Mouse (Mus musculus) C2C12 (cell line): ENCODE measurements around the gene A730061H03Rik. TPM values are rescaled to one million over a fixed set of nuclear protein-coding genes. Genes with fewer than 3 reads are reported as not detected.

Experiments used
- H3K27me3 ChIP-seq: one replicate; pipeline ENCODE4 v1.6.1; 2011; ENCODE audit not compliant: control insufficient read depth, insufficient read depth, insufficient read length
- H3K36me3 ChIP-seq: one replicate; pipeline ENCODE4 v1.6.1; 2011; ENCODE audit not compliant: control insufficient read depth, insufficient read depth
- H3K4me3 ChIP-seq: one replicate; pipeline ENCODE4 v1.5.1; 2011; ENCODE audit warnings: mild to moderate bottlenecking, control low read depth; ENCODE audit not compliant: poor library complexity, insufficient read depth, severe bottlenecking
- H3K79me2 ChIP-seq: one replicate; pipeline ENCODE4 v1.6.1; 2011; ENCODE audit not compliant: control insufficient read depth, insufficient read depth
- H3K79me3 ChIP-seq: one replicate; pipeline ENCODE4 v1.6.1; 2011; ENCODE audit warnings: low read depth, control low read depth
- H3ac ChIP-seq: one replicate; pipeline ENCODE3; 2011; ENCODE audit warnings: low read depth; ENCODE audit not compliant: control insufficient read depth, insufficient read length
- CEBPB ChIP-seq: IDR thresholded peaks from one replicate; pipeline ENCODE4 v1.6.1; 2011; ENCODE audit warnings: low read depth, mild to moderate bottlenecking, control low read depth, moderate library complexity
- CTCF ChIP-seq: IDR thresholded peaks from one replicate; pipeline ENCODE4 v1.5.1; 2011; ENCODE audit not compliant: control insufficient read depth, insufficient read depth, insufficient read length
- FOSL1 ChIP-seq: IDR thresholded peaks from one replicate; pipeline ENCODE4 v1.8.0; 2011; ENCODE audit warnings: mild to moderate bottlenecking, low read length; ENCODE audit not compliant: poor library complexity, insufficient read depth, severe bottlenecking
- MAX ChIP-seq: IDR thresholded peaks from one replicate; pipeline ENCODE4 v1.6.1; 2011; ENCODE audit warnings: mild to moderate bottlenecking, control low read depth
- MYOD1 ChIP-seq: IDR thresholded peaks from one replicate; pipeline ENCODE4 v1.6.1; 2011; ENCODE audit warnings: low read depth; ENCODE audit not compliant: control insufficient read depth, insufficient read length
- MYOG ChIP-seq: IDR thresholded peaks from one replicate; pipeline ENCODE4 v1.6.1; 2011; ENCODE audit not compliant: control insufficient read depth, insufficient read length; ENCODE audit errors: extremely low read depth
- USF1 ChIP-seq: IDR thresholded peaks from one replicate; pipeline ENCODE4 v1.6.1; 2011; ENCODE audit warnings: low read depth, mild to moderate bottlenecking, control low read depth, moderate library complexity
- polyA plus RNA-seq: library from polyadenylated mRNA; unstranded; fragments of >200 nt; fragmentation: generic; extraction: Trizol; gene quantifications from one replicate; pipeline ENCODE4 v1.2.1, GENCODE M21; 2012; ENCODE audit warnings: missing spikeins

A730061H03Rik gene
- polyA plus RNA-seq, 1 experiment: 0.16 TPM

GRCm38 (mm10) chr14:55540067-55540786 lies 20.0 kb downstream of the A730061H03Rik start, which contains the start of gene Pck2:
Pck2 (plus strand) TSS chr14:55540266.
- TF ChIP-seq CEBPB (no peak), MAX (peak; percentile 66)
- Histone ChIP-seq H3K79me2 (peaks cover 20% of the 10 kb centered on the region), H3K79me3 (no peaks in the 10 kb centered on the region), H3K36me3 (peaks cover 20% of the 10 kb centered on the region), H3K27me3 (no peaks in the 10 kb centered on the region), H3K4me3 (peak within 1 kb of the TSS; percentile 50), H3ac (peak within 1 kb of the TSS; percentile 81)

DNA sequence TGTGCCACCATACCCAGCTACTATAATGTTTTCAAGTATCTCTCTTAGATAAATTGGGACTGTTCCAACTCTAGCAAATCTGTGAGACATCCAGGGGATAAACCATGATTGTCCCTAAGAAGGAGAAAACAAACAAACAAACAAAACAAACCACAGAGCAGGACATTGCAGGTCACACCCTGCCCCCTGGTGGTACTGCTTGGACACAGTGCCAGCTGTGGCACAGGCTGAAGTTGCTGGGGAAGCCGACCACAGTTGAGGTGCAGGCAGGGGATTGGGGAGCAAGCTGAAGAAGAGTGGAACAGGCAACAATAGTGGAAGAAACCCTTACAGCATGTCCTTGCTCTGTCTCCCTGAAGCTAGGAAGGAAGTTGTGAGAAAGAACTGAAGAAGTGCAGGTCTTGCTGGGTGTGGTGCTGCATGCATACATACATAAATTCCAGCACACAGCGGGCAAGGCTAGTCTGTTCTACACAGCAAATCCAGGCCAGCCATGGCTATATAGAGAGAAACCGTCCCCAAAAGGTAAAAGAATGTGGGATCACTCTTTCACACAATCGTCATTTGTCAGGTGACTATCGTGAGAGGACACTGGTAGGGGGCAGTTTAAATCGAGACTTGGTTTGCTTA lies 24.0 kb downstream of the A730061H03Rik start:
- TF ChIP-seq FOSL1 (no peak), CTCF (peak; percentile 72)

DNA sequence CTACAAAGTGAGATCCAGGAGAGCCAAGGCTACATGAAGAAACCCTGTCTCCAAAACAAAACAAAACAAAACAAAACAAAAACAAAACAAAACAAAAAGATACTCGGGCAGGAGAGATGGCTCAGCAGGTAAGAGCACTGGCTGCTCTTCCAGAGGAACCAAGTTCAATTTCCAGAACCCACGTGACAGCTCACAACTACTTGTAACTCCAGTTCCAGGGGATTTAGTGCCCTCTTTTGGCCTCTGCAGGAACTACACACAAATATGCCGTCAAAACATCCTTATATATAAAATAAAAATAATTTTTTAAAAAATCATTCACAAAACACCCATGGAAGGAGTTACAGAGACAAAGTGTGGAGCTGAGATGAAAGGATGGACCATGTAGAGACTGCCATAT lies 32.3 kb downstream of the A730061H03Rik start:
- H3K4me3 ChIP-seq: no peak overlapping the region
- TF ChIP-seq USF1 (peak; percentile 91), MYOG (no peak)
- H3K79me3 ChIP-seq: no peaks in the 10 kb centered on the region
- H3K36me3 ChIP-seq: no peaks in the 10 kb centered on the region
- H3K27me3 ChIP-seq: peaks cover 38% of the 10 kb centered on the region
- H3ac ChIP-seq: no peak overlapping the region
- no peaks in the 10 kb centered on the region for H3K79me2 ChIP-seq

More for the DNA sequence above, 24.0 kb downstream of the A730061H03Rik start:
- Histone ChIP-seq H3ac (no peak overlapping the region), H3K27me3 (peaks cover 16% of the 10 kb centered on the region), H3K4me3 (no peak overlapping the region), H3K36me3 (no peaks in the 10 kb centered on the region), H3K79me2 (peaks cover 8% of the 10 kb centered on the region), H3K79me3 (no peaks in the 10 kb centered on the region)

- H3K36me3 ChIP-seq: no peaks in the 10 kb centered on the region
- H3K27me3 ChIP-seq: peaks cover 41% of the 10 kb centered on the region
- H3K4me3 ChIP-seq: no peak overlapping the region
- no peak for TF ChIP-seq FOSL1
- TF ChIP-seq CTCF: no peak
- TF ChIP-seq USF1: no peak
- no peak for TF ChIP-seq MYOG
- TF ChIP-seq MYOD1: no peak
- TF ChIP-seq MAX: no peak
- no peak for TF ChIP-seq CEBPB
- no peak overlapping the region for H3ac ChIP-seq
- no peaks in the 10 kb centered on the region for H3K79me2 ChIP-seq
- no peaks in the 10 kb centered on the region for H3K79me3 ChIP-seq
Measured at GRCm38 (mm10) chr14:55526674-55527073, 33.5 kb downstream of the A730061H03Rik start.

GRCm38 (mm10) chr14:55524785-55525184 lies 35.4 kb downstream of the A730061H03Rik start, which contains the start of gene Nrl:
Nrl (minus strand) TSS chr14:55524981.
- no peak for TF ChIP-seq MAX
- TF ChIP-seq FOSL1: no peak
- no peak for TF ChIP-seq MYOD1
- no peak for TF ChIP-seq CEBPB
- TF ChIP-seq CTCF: no peak
- TF ChIP-seq USF1: no peak
- no peak for TF ChIP-seq MYOG
- no peaks in the 10 kb centered on the region for H3K79me3 ChIP-seq
- peaks cover 49% of the 10 kb centered on the region for H3K27me3 ChIP-seq
- H3K79me2 ChIP-seq: no peaks in the 10 kb centered on the region
- H3K4me3 ChIP-seq: no peak within 1 kb of the TSS
- H3ac ChIP-seq: no peak within 1 kb of the TSS
- H3K36me3 ChIP-seq: no peaks in the 10 kb centered on the region

DNA sequence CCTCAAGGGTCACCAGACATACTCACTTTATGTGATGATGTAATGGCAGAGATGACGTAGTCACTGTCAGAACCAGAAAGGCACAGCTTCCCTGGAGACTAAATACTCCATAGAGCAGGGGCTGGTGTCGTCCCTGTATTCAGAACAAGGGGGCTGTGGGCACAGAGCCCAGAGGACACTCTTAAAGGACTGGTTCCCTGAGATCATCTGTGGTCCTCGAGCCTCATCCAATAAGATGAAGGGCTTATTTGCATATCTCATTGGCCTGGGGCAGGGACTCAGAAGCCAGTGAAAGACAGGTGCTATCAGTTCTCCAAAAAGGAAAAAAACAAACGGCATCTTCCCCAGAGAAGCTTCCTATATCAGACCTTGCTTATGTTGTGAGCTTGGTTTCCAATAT lies 36.1 kb downstream of the A730061H03Rik start:
- Histone ChIP-seq H3K79me3 (no peaks in the 10 kb centered on the region), H3K27me3 (peaks cover 49% of the 10 kb centered on the region), H3K79me2 (no peaks in the 10 kb centered on the region), H3K4me3 (no peak overlapping the region), H3ac (no peak overlapping the region), H3K36me3 (no peaks in the 10 kb centered on the region)
- no peak for TF ChIP-seq FOSL1
- no peak for TF ChIP-seq MYOD1
- TF ChIP-seq MYOG: no peak
- no peak for TF ChIP-seq USF1
- TF ChIP-seq CTCF: no peak
- no peak for TF ChIP-seq CEBPB
- TF ChIP-seq MAX: no peak
